Mouse (Mus musculus) limb, embryonic 14.5 days (tissue): ENCODE data around the gene Shisal2a. TPM values are rescaled to one million over a fixed set of nuclear protein-coding genes. Genes with fewer than 3 reads are reported as not detected.

Experiments
- ATAC-seq: fragments of 200-750 bp; cut with Nextera tagmentation; 2 replicates; pipeline ENCODE4 v1.8.0; 2017; ENCODE audit warnings: low read depth, moderate number of reproducible peaks, moderate TSS enrichment; ENCODE audit not compliant: low FRiP score
- DNase-seq: peaks from one replicate; pipeline ENCODE4 v3.0.0-alpha.2; 2015; ENCODE audit warnings: low spot score
- H3K27ac ChIP-seq: fragments of 300-500 bp; sonication (generic); replicated peaks from 2 replicates; pipeline ENCODE4 v1.5.1; 2014; ENCODE audit warnings: low read depth, mild to moderate bottlenecking, low read length, moderate library complexity, mixed read lengths
- H3K27me3 ChIP-seq: fragments of 300-500 bp; sonication (generic); 2 replicates; pipeline ENCODE4 v1.6.1; 2014; ENCODE audit warnings: low read length, mixed read lengths; ENCODE audit not compliant: control insufficient read depth, insufficient read depth
- H3K36me3 ChIP-seq: fragments of 300-500 bp; sonication (generic); 2 replicates; pipeline ENCODE4 v1.6.1; 2014; ENCODE audit warnings: mild to moderate bottlenecking, low read length, moderate library complexity, mixed read lengths; ENCODE audit not compliant: control insufficient read depth, insufficient read depth
- H3K4me1 ChIP-seq: fragments of 300-500 bp; sonication (generic); 2 replicates; pipeline ENCODE4 v1.6.1; 2014; ENCODE audit warnings: antibody characterized with exemption, low read length, mixed read lengths; ENCODE audit not compliant: control insufficient read depth, insufficient read depth
- H3K4me2 ChIP-seq: fragments of 300-500 bp; sonication (generic); replicated peaks from 2 replicates; pipeline ENCODE4 v1.6.1; 2014; ENCODE audit warnings: low read depth, mild to moderate bottlenecking, low read length, moderate library complexity; ENCODE audit not compliant: severe bottlenecking
- H3K4me3 ChIP-seq: fragments of 300-500 bp; sonication (generic); replicated peaks from 2 replicates; pipeline ENCODE4 v1.5.1; 2014; ENCODE audit warnings: low read length
- H3K9ac ChIP-seq: fragments of 300-500 bp; sonication (generic); 2 replicates; pipeline ENCODE4 v1.6.1; 2014; ENCODE audit warnings: mild to moderate bottlenecking, low read depth, low read length, moderate library complexity; ENCODE audit not compliant: severe bottlenecking
- H3K9me3 ChIP-seq: fragments of 300-500 bp; sonication (generic); 2 replicates; pipeline ENCODE4 v1.6.1; 2016; ENCODE audit warnings: low read length; ENCODE audit not compliant: control insufficient read depth
- POLR2A ChIP-seq: fragments of 200-500 bp; IDR thresholded peaks from 2 replicates; pipeline ENCODE4 v1.8.0; 2012; ENCODE audit warnings: inconsistent platforms, mild to moderate bottlenecking, moderate library complexity, borderline replicate concordance; ENCODE audit not compliant: insufficient read depth, insufficient read length; ENCODE audit errors: extremely low read depth
- WGBS: fragments of 180-500 bp; shearing (Covaris S2); extraction: QIAGEN DNeasy Blood & Tissue Kit; methylation state at CpG from one replicate; pipeline ENCODE4 v1.1.7; 2014; 5-methylcytosine and 5-hydroxymethylcytosine counted together
- polyA plus RNA-seq, 2 experiments: library from polyadenylated mRNA; depleted of rRNA in 1 of 2; stranded (reverse) in 1 of 2; unstranded in 1 of 2; fragments of >200 nt; fragmentation: Nextera tagmentation in 1 of 2; extraction: Ambion mirVana in 1 of 2; gene quantifications; 2 replicates each; pipeline versions ENCODE4 v1.2.1 to v1.2.3; 2012 to 2014

The Shisal2a gene
- polyA plus RNA-seq, 2 experiments = 4.2 to 5.7 TPM

DNA sequence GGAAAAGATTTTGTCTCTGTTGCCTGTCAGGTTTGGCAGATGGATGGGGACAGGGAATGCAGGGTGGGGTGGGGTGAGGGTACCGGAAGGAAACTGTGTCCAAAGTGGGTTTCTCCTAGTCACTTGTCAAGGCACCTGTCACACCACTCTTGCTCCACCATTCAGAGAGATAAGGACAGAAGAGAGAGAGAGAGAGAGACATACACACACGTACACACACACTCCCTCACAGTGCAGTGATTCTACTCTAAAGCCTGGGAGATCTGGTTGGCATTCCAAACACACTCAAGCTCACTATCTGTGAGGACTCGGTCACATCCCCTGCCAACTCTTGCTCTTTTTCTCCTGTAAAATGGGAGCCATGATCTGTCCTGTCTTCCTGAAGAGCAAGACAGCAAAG, 11.0 kb downstream of the Shisal2a start:
- H3K4me3 ChIP-seq = no peak overlapping the region
- H3K27me3 ChIP-seq = no peaks in the 10 kb centered on the region
- no peak for DNase-seq
- 72% methylated on average over 3 of the region's 3 CpGs for WGBS
- H3K36me3 ChIP-seq = no peaks in the 10 kb centered on the region
- H3K9me3 ChIP-seq = no peaks in the 10 kb centered on the region
- no peak for TF ChIP-seq POLR2A
- H3K9ac ChIP-seq = no peak overlapping the region
- H3K4me1 ChIP-seq = peaks cover 4% of the 10 kb centered on the region; the same call in 1 of the 2 replicates
- no peak overlapping the region for H3K27ac ChIP-seq
- H3K4me2 ChIP-seq = no peak overlapping the region
- ATAC-seq = no peak

- DNase-seq (no peak), ATAC-seq (no peak)
- WGBS = 70% methylated on average over 3 of the region's 3 CpGs
- Histone ChIP-seq H3K9me3 (no peaks in the 10 kb centered on the region), H3K9ac (no peak overlapping the region), H3K4me2 (no peak overlapping the region), H3K4me1 (peaks cover 4% of the 10 kb centered on the region; the same call in 1 of the 2 replicates), H3K27me3 (no peaks in the 10 kb centered on the region), H3K4me3 (no peak overlapping the region), H3K36me3 (no peaks in the 10 kb centered on the region), H3K27ac (no peak overlapping the region)
- no peak for TF ChIP-seq POLR2A
These were observed 11.7 kb downstream of the Shisal2a start for GRCm38 (mm10) chr4:108371421-108371820.

GRCm38 (mm10) chr4:108370409-108370808, 12.7 kb downstream of the Shisal2a start:
- H3K27ac ChIP-seq = no peak overlapping the region
- H3K27me3 ChIP-seq = no peaks in the 10 kb centered on the region
- H3K4me2 ChIP-seq = no peak overlapping the region
- no peaks in the 10 kb centered on the region for H3K36me3 ChIP-seq
- H3K4me1 ChIP-seq = peaks cover 4% of the 10 kb centered on the region; the same call in 1 of the 2 replicates
- ATAC-seq (no peak), DNase-seq (no peak)
- TF ChIP-seq POLR2A = no peak
- no peak overlapping the region for H3K4me3 ChIP-seq
- WGBS = 59% methylated on average over 4 of the region's 4 CpGs
- H3K9ac ChIP-seq = no peak overlapping the region
- no peaks in the 10 kb centered on the region for H3K9me3 ChIP-seq

DNA sequence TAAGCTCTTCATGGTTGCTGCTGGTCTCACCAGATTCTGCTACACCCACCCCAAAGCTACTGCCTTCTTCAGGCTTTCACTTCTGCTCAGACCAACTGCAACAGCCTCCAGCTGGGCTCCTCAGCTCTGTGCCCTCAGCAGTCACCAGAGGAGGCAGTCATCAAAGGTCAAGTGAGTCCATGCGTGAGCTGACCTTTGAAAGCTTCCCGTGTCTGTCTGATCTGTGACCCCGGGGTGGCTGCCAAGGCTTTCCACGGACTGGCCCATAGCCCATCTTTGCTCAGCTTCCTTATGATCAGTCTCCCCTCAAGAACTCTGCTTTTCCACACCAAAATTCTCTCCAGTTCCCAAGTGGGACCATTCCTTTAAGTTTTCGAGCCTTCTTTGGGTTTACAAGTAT, 13.9 kb downstream of the Shisal2a start:
- Histone ChIP-seq H3K4me3 (no peak overlapping the region), H3K4me2 (no peak overlapping the region), H3K27me3 (no peaks in the 10 kb centered on the region), H3K9ac (no peak overlapping the region), H3K27ac (no peak overlapping the region), H3K4me1 (peaks cover 4% of the 10 kb centered on the region), H3K9me3 (no peaks in the 10 kb centered on the region), H3K36me3 (no peaks in the 10 kb centered on the region)
- DNase-seq = no peak
- WGBS = 38% methylated on average over 5 of the region's 5 CpGs
- no peak for TF ChIP-seq POLR2A
- ATAC-seq = no peak

DNA sequence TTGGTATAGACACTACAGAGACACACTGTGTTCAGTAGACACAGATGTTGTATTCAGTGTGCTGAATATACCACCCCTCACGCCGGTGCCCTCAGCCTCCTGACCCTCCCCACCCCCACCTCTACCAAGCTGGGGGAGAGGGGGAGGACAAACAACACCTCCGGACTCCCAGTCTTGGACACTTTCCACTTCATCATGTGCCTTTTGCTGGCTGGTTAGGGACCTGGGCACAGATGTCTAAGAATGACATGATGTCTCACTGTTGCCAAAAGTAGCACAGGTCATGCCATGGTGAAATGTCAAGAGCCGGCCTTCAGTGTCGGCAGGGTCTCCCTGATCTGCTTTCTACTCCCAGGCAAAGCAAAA, 19.1 kb downstream of the Shisal2a start:
- TF ChIP-seq POLR2A = no peak

GRCm38 (mm10) chr4:108363355-108364110, 19.6 kb downstream of the Shisal2a start:
- no peak for TF ChIP-seq POLR2A
- H3K9me3 ChIP-seq = no peaks in the 10 kb centered on the region
- DNase-seq (peak; percentile 72), ATAC-seq (peak; percentile 58; the same call in 1 of the 2 replicates)
- H3K9ac ChIP-seq = no peak overlapping the region; the same call in 1 of the 2 replicates
- H3K4me1 ChIP-seq = peaks cover 42% of the 10 kb centered on the region
- H3K36me3 ChIP-seq = no peaks in the 10 kb centered on the region
- H3K27ac ChIP-seq = peak overlapping the region; percentile 83
- 15% methylated on average over 7 of the region's 7 CpGs for WGBS
- H3K4me2 ChIP-seq = peak overlapping the region; percentile 24
- H3K27me3 ChIP-seq = no peaks in the 10 kb centered on the region
- H3K4me3 ChIP-seq = no peak overlapping the region

More for the DNA sequence above, 19.1 kb downstream of the Shisal2a start:
- Histone ChIP-seq H3K4me3 (no peak overlapping the region), H3K4me2 (no peak overlapping the region), H3K4me1 (peaks cover 36% of the 10 kb centered on the region), H3K27ac (peak overlapping the region; percentile 55; the same call in 1 of the 2 replicates), H3K9me3 (no peaks in the 10 kb centered on the region), H3K36me3 (no peaks in the 10 kb centered on the region), H3K9ac (no peak overlapping the region), H3K27me3 (no peaks in the 10 kb centered on the region)
- ATAC-seq (no peak), DNase-seq (no peak)
- 25% methylated on average over 5 of the region's 5 CpGs for WGBS
